Mouse (Mus musculus) gastrocnemius, postnatal 36 days (tissue): ENCODE results near the gene Slc4a1. TPM values are rescaled to one million over a fixed set of nuclear protein-coding genes. Genes with fewer than 3 reads are reported as not detected.
"Not testable (repeated sequence)": the region's sequence is repeated elsewhere in the genome, so short reads cannot be mapped to it uniquely, and the experiment has no call there.

ENCODE experiments used
- DNase-seq, 2 experiments: peaks; one replicate each; pipeline ENCODE4 v3.0.0; 2022
- intact Hi-C: fragments of 180-260 bp; cut with DNase I; formaldehyde crosslinking; loops from one replicate; pipeline ENCODE4 v1.15.1; 2025
- long read RNA-seq, 2 experiments: library from polyadenylated mRNA; stranded (forward); transcript quantifications; one replicate each; pipeline ENCODE4 v2.0.0; 2021
- total RNA-seq, 2 experiments: library from RNA; stranded (reverse); gene quantifications; 2 replicates each; pipeline ENCODE4 v1.2.3; 2021

Gene Slc4a1
- total RNA-seq, result under 1 TPM in 1 of 2 experiments, not detected in 1; 0.31 TPM
- long read RNA-seq, experiment 1, result 0 reads
- long read RNA-seq, experiment 2, result 0 reads

DNA sequence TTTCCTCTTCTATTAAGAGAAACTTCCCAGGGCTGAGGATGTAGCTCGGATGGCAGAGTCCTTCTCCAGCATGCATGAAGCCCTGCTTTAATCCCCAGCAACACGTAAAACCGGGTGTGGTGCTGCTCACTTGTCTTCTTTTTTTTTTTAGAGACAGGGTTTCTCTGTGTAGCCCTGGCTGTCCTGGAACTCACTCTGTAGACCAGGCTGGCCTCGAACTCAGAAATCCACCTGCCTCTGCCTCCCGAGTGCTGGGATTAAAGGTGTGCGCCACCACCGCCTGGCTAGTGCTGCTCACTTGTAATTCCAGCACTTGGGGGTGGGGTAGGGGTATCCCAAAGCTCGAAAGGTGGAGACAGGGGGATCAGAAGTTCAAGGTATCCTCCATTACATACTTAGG lies at the start of gene Slc4a1:
TSS of gene Slc4a1 (minus strand) at position 101 of the 400 bp plus-strand sequence.
- DNase-seq, intact Hi-C loops: not testable (repeated sequence)

GRCm38 (mm10) chr11:102415034-102415802 lies 49.2 kb upstream of the Slc4a1 start:
- intact Hi-C loops, result loop anchor here (2.0 kb wide), 1 partner anchor 14 kb away; no protein-coding TSS in a partner anchor
- DNase-seq, result no peak

DNA sequence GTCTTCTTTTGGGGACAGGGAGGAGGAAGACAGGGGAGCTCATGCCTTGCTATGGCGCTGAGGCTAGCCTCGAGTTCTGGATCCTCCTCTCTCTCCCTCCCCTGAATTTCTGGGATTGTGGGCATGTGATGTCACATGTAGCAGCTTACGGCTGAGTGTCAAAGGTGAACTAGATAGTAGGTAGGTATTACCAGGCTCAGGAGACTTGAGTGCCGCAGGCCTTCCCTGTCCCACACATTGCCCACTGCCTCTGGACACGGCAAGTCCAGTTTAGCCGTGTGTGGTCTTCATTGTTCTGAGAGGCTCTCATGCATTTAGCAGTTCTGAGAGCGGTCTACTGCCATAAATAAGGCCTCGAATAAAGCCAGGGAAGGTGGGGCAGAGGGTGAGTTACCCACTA lies 47.1 kb upstream of the Slc4a1 start:
- DNase-seq, result no peak
- intact Hi-C loops, result loop anchor here (2.0 kb wide), 1 partner anchor 106 kb away; no protein-coding TSS in a partner anchor

DNA sequence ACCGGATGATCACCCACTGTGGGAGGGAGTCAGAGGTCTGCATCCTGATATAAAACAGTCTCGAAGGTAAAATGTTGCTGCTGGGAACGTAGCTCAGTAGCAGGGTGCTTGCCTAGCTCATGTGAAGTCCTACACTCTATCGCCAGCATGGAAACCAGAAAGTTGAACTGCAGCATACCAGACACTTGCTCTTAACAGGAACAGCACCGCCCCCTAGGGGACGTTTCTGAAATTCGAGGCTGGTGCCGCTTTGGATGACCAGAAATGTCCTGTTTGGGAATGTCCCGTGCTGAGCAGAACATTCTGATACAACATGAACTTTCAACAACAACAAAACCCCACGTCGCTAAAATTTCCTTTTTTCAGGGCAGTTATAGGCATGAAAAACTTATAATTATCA lies 45.7 kb upstream of the Slc4a1 start:
- intact Hi-C loops, result loop anchor here (2.0 kb wide), 1 partner anchor 105 kb away; no protein-coding TSS in a partner anchor
- peak; percentile 91 for DNase-seq

DNA sequence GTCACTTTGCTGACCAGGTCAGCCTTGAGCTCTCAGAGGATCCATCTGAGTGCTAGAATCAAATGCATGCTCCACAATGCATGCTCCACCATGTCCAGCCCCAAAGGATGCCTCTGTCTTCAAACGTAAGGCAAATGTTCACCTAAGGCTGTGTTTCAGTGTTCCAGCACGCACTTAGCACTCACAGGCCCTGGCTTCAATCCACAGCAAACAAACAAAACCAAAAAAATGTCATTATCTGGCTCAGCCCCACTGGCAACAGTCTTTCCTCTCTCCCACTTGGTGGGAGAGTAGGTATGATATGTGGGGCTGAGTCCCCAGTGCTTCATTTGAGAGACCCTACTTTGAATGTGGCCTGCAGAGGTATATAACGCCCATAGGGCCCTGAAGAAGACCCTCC lies 45.1 kb upstream of the Slc4a1 start:
- DNase-seq, result no peak
- intact Hi-C loops, result no loop called here

DNA sequence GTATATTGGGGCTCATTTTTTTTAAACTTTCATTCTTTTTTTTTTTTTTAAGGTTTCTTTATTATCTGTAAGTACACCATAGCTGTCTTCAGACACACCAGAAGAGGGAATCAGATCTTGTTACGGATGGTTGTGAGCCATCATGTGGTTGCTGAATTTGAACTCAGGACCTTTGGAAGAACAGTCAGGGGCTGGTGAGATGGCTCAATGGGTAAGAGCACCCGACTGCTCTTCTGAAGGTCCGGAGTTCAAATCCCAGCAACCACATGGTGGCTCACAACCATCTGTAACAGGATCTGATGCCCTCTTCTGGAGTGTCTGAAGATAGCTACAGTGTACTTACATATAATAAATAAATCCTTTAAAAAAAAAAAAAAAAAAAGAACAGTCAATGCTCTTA lies 44.3 kb upstream of the Slc4a1 start:
- intact Hi-C loops, DNase-seq: not testable (repeated sequence)

- DNase-seq, result no peak
- intact Hi-C loops, result no loop called here
Measured at GRCm38 (mm10) chr11:102409795-102410330, 43.9 kb upstream of the Slc4a1 start.

- no peak for DNase-seq
- intact Hi-C loops, result no loop called here
Measured at GRCm38 (mm10) chr11:102408888-102409794, 43.1 kb upstream of the Slc4a1 start.

DNA sequence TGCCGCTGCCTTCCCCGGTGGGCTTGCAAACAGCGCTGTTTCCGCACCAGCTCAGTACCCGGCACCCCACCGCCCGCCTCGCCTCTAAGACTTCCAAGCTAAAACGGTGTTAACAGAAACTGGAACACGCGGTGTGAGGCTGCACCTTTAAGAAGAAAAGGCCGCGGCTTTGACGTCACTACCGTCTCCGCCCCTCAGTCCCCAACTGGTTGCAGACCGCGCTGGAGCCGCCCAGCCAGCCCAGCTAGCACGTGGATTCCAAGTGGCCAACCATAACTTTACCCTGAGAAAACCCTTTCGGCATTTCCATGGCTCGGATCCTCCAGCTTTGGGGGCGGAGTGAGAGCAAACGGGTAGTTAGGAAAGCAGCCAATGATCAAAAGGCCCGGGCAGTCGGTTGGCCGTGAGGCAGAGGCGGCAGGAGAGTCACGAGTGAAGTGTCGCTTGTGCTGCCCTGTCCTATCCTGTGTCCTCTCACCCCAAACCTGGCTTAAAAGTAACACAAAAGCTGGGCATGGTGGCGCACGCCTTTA lies 42.4 kb upstream of the Slc4a1 start:
- intact Hi-C loops, result no loop called here
- peak; percentile 92 to 96 for DNase-seq

GRCm38 (mm10) chr11:102407834-102408215 lies 41.8 kb upstream of the Slc4a1 start, which contains the start of gene Slc25a39:
Gene Slc25a39, minus strand, starts transcription at chr11:102407946.
- no peak for DNase-seq
- intact Hi-C loops, result loop anchor here (1.0 kb wide), 1 partner anchor 89 kb away; the partner anchor contains the start of gene Ubtf

- peak; percentile 87 to 93 for DNase-seq
- intact Hi-C loops, result loop anchor here (1.0 kb wide), 1 partner anchor 88 kb away; the partner anchor contains the start of gene Ubtf
Measured at GRCm38 (mm10) chr11:102406900-102407833, 41.2 kb upstream of the Slc4a1 start.

DNA sequence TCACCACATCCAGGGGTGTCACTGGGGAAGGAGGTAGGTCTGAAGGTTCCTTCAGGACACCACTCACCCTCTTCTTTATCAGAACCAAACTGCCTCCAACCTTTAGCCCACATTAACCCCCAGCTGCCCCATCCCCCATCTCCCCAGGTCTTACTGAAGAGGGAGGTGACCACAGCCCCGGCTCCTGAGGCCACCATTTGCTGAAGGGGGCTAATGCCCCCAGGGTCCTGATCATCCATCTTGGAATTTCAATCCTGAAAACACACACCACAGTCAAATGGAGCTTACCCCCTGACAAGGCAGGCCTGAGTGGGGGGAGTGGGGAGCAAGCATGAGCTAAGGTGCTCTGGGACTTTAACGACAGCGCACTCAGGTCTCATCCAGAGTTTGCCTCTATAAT lies 40.4 kb upstream of the Slc4a1 start:
- no peak for DNase-seq
- intact Hi-C loops, result no loop called here

DNA sequence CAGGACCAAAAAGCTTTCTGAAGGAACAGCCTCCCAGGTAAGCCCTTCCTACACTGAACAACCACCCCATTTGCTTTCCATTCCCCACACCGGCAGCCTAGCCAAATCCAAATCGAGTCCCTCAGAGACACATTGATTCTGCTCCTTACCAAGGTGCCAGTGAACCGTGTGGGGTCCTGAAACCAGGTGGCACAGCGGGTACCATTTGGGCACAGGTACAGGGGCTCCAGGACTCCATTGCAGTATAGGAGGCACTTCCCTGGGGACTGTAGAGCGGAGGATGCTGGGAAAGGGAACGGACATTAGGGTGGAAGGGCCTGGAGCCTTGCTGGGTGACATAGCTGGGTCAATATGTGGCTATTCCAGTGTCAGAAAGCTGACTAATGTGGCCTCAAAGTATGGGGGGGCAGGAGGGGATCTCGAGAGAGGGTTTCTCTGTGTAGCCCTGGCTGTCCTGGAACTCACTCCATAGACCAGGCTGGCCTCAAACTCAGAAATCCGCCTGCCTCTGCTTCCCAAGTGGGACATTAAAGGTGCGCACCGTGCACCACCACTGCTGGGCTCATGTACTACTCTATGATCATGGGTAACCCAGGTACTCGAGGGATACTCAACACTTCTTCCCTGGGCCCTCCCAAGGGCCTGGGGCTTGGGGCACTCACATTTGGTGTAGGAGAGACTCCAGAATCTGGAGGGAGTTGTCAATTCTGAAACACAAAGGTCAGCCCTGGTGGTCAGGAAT lies 39.7 kb upstream of the Slc4a1 start:
- intact Hi-C loops, result no loop called here
- no peak for DNase-seq

GRCm38 (mm10) chr11:102404161-102405010 lies 38.4 kb upstream of the Slc4a1 start:
- DNase-seq, result no peak
- intact Hi-C loops, result no loop called here

- DNase-seq, result no peak
- intact Hi-C loops, result no loop called here
Measured at GRCm38 (mm10) chr11:102403657-102404056, 37.7 kb upstream of the Slc4a1 start.

- intact Hi-C loops, result no loop called here
- DNase-seq, result no peak
Measured at GRCm38 (mm10) chr11:102401898-102402500, 36.0 kb upstream of the Slc4a1 start.

- DNase-seq, result no peak
- intact Hi-C loops, result no loop called here
Measured at GRCm38 (mm10) chr11:102400513-102401084, 34.6 kb upstream of the Slc4a1 start.
